Mouse (Mus musculus) megakaryocyte, embryonic 14.5 days (primary cell): Measurements from ENCODE around the gene Aes. TPM values are rescaled to one million over a fixed set of nuclear protein-coding genes. Genes with fewer than 3 reads are reported as not detected.

Experiments
- H3K27me3 ChIP-seq: replicated peaks from 2 replicates; pipeline ENCODE3; 2012; ENCODE audit warnings: inconsistent platforms
- H3K36me3 ChIP-seq: replicated peaks from 2 replicates; pipeline ENCODE3; 2012; ENCODE audit warnings: low read length, inconsistent platforms, mixed read lengths
- H3K4me1 ChIP-seq: 2 replicates; pipeline ENCODE4 v1.6.1; 2012; ENCODE audit warnings: inconsistent platforms
- H3K4me3 ChIP-seq: replicated peaks from 2 replicates; pipeline ENCODE3; 2012; ENCODE audit warnings: moderate library complexity, mild to moderate bottlenecking, inconsistent platforms
- H3K9me3 ChIP-seq: 2 replicates; pipeline ENCODE4 v1.6.1; 2012; ENCODE audit warnings: inconsistent platforms
- FLI1 ChIP-seq: IDR thresholded peaks from 2 replicates; pipeline ENCODE4 v1.6.1; 2012; ENCODE audit warnings: low read length, inconsistent platforms, mixed read lengths
- GATA1 ChIP-seq: IDR thresholded peaks from 3 replicates; pipeline ENCODE4 v1.6.1; 2012; ENCODE audit warnings: mixed read lengths, low read length, inconsistent platforms, borderline replicate concordance
- polyA plus RNA-seq: library from polyadenylated mRNA; stranded (reverse); fragments of >175 nt; gene quantifications from 2 replicates; pipeline ENCODE4 v1.2.3, GENCODE M21; 2012; ENCODE audit warnings: low replicate concordance; ENCODE audit not compliant: insufficient read depth

The Aes gene
- polyA plus RNA-seq, 1 experiment: 2,412 TPM

GRCm38 (mm10) chr10:81525017-81525694 is 34.1 kb upstream of the Aes start:
- H3K4me3 ChIP-seq: peak overlapping the region; percentile 93
- H3K9me3 ChIP-seq: 0 out of 2 replicates have a peak, but pooled peaks cover 2% of the 10 kb centered on the region
- H3K36me3 ChIP-seq: peaks cover 35% of the 10 kb centered on the region
- peaks cover 81% of the 10 kb centered on the region for H3K4me1 ChIP-seq
- H3K27me3 ChIP-seq: no peaks in the 10 kb centered on the region
- no peak for TF ChIP-seq FLI1
- TF ChIP-seq GATA1: no peak

DNA sequence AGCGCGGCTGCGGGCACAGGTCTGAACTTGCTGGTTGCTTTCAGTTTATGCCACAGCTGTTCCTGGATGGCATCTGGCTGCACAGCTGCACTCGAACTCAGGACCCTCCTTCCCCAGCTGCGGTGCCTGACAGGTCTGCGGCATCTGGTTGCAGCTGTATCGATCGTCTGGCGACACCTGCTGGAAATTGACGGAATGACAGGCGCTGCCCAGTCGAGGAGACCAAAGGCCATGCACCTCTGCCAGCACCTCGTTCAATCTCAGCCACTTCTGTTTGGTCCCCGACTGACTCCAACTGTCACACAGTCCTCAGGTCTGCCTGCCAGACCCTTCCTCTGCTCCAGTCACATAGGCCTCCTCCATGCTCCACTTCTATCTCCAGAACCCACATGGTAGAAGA is 32.5 kb upstream of the Aes start:
- no peaks in the 10 kb centered on the region for H3K27me3 ChIP-seq
- TF ChIP-seq FLI1: no peak
- no peak for TF ChIP-seq GATA1
- H3K4me1 ChIP-seq: peaks cover 81% of the 10 kb centered on the region
- peak overlapping the region; percentile 69 for H3K4me3 ChIP-seq
- peaks cover 44% of the 10 kb centered on the region for H3K36me3 ChIP-seq
- 0 out of 2 replicates have a peak, but pooled peaks cover 2% of the 10 kb centered on the region for H3K9me3 ChIP-seq

DNA sequence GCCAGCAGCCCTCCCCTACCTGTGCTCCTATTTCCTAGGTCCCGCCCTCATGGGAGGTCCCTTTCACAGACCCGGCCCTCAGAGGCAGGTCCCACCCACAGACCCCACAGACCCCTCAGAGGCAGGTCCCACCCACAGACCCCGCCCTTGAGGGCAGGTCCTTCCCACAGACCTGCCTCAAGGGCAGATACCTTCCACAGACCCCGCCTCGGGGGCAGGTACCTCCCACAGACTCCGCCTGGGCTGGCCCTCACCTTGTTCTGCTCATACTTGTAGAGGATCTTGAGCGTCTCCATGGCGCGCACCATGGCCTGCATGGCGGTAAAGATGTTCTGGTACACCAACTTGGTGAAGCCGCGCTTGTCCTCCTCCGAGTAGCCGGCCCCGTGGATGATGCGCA is 24.5 kb upstream of the Aes start:
- TF ChIP-seq GATA1: no peak
- no peak for TF ChIP-seq FLI1
- no peaks in the 10 kb centered on the region for H3K27me3 ChIP-seq
- peak overlapping the region; percentile 14 for H3K4me3 ChIP-seq
- peaks cover 86% of the 10 kb centered on the region for H3K4me1 ChIP-seq
- peaks cover 91% of the 10 kb centered on the region for H3K36me3 ChIP-seq
- no peaks in the 10 kb centered on the region for H3K9me3 ChIP-seq

DNA sequence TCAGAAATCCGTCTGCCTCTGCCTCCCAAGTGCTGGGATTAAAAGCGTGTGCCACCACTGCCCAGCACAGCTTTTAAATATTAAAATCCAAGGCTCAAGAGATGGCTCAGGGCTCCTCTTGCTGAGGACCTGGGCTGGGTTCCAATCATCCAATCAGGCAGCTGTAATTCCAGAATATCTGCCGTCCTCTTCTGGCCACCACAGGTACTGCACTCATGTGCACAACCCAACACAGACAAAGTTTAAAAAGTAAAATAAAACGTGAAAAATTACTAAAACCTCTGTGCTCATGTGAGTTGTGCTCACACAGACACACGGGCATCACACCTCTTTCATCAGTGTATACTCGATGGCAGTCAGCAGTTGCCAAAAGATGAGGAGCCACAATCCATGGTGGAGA is 22.6 kb upstream of the Aes start:
- Histone ChIP-seq H3K9me3 (no peaks in the 10 kb centered on the region), H3K4me1 (peaks cover 84% of the 10 kb centered on the region), H3K27me3 (no peaks in the 10 kb centered on the region), H3K36me3 (peaks cover 89% of the 10 kb centered on the region), H3K4me3 (no peak overlapping the region)
- TF ChIP-seq GATA1 (no peak), FLI1 (no peak)

- H3K4me1 ChIP-seq: peaks cover 87% of the 10 kb centered on the region
- H3K4me3 ChIP-seq: no peak overlapping the region
- no peak for TF ChIP-seq FLI1
- TF ChIP-seq GATA1: no peak
- peaks cover 88% of the 10 kb centered on the region for H3K36me3 ChIP-seq
- H3K9me3 ChIP-seq: no peaks in the 10 kb centered on the region
- H3K27me3 ChIP-seq: no peaks in the 10 kb centered on the region
Measured at GRCm38 (mm10) chr10:81537429-81537828, 21.9 kb upstream of the Aes start.

DNA sequence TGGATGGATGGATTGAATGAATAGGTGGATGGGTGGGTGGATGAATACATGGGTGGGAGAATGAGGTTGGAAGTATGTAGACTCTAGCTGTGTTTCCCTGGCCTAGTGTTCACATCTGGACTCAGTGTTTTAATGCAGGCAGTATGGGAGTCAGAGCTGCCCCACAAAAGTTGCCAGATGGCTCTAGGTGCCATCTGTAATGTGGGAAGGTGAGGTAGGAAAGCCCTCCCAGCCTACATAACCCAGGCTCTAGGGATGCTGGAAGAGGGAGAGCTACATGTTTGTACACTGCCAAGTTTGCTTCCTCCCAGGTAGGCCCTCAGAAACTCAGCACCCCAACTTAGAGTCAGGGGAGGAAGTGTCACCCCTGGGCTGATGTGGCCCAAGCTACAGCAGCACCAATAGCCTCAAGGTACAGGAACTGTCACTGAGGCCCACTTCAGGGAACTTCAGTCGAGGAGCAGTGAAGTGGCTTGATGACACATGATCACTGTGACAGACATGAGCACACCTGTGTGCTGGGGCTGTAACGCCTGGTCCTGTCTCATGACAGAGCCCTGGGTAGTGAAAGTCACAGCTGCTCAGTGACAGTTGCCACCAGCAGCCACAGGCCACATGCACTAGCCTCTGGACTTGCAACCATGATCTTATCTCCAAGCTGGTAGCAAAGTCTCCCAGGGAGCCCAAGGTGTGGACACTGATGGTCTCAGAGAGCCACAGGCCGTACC is 20.8 kb upstream of the Aes start:
- peaks cover 88% of the 10 kb centered on the region for H3K36me3 ChIP-seq

DNA sequence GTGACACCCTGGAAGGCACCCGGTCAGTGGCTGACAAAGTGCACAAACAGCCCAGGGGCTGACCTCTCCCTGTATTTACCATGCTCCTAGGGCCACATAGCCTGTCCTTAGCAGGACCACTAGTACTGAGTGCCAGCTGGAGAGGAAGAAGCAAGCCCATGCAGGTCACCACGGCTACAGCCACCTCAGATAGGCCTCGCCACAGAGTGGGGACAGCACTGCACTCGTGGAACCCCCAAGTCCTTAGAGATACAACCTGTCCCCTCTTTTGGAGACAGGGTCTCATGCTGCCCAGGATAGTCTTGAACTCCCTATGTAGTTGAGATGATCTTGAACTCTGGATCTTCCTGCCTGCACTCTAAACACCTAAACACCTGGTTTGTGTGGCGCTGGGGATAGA is 17.9 kb upstream of the Aes start:
- no peak for TF ChIP-seq GATA1
- no peak for TF ChIP-seq FLI1
- peaks cover 62% of the 10 kb centered on the region for H3K36me3 ChIP-seq
- no peaks in the 10 kb centered on the region for H3K9me3 ChIP-seq
- H3K4me3 ChIP-seq: no peak overlapping the region
- H3K4me1 ChIP-seq: peaks cover 87% of the 10 kb centered on the region
- H3K27me3 ChIP-seq: no peaks in the 10 kb centered on the region

More for the DNA sequence above, 20.8 kb upstream of the Aes start:
- no peak for TF ChIP-seq FLI1
- TF ChIP-seq GATA1: no peak
- Histone ChIP-seq H3K4me1 (peaks cover 87% of the 10 kb centered on the region), H3K9me3 (no peaks in the 10 kb centered on the region), H3K27me3 (no peaks in the 10 kb centered on the region), H3K4me3 (peak overlapping the region; percentile 16)

DNA sequence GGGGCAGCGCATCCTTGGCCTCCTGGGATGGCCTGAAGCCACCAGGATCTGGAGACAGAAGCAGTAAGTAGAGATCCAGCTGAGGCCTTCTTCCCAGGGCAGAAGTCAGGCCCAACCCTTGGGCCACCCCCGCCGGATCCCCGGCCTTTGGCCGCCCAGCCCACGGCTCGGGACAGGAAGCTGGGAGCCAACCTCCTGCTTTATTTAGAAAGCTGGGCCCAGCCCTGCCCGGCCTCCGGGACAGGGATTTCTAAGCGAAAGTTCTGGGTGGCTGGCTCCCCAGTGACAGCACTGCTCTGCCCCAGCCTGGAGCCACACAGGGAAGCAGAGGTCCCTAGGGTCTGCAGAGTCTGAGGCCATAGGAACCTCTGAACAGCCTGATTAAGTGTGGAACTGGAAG is 17.5 kb upstream of the Aes start:
- Histone ChIP-seq H3K9me3 (no peaks in the 10 kb centered on the region), H3K4me1 (peaks cover 91% of the 10 kb centered on the region), H3K4me3 (peak overlapping the region; percentile 48), H3K36me3 (peaks cover 60% of the 10 kb centered on the region), H3K27me3 (no peaks in the 10 kb centered on the region)
- TF ChIP-seq FLI1 (no peak), GATA1 (no peak)

- H3K36me3 ChIP-seq: peaks cover 50% of the 10 kb centered on the region
- TF ChIP-seq FLI1 (no peak), GATA1 (no peak)
- H3K9me3 ChIP-seq: no peaks in the 10 kb centered on the region
- peak overlapping the region; percentile 98 for H3K4me3 ChIP-seq
- peaks cover 87% of the 10 kb centered on the region for H3K4me1 ChIP-seq
- H3K27me3 ChIP-seq: no peaks in the 10 kb centered on the region
Measured at GRCm38 (mm10) chr10:81542727-81543460, 16.4 kb upstream of the Aes start.

DNA sequence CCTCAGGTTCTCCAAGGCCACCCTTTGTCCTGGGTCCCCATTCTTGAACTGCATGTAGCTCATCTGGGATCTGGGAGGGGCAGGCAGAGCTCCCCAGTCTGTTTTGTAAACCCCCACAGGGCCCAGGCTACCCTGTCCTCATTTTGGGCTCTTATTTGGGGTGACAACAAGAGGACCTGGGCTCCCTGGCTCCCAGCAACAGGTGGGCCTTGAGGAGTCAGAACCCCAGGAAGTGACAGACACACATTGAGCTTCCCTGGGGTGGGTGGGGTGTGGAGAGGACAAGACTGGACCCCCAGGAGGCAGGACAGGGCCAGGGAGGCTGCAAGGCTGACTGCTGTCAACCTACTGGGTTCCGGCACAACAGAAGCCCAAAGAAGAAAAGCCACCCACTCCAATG is 15.7 kb upstream of the Aes start:
- Histone ChIP-seq H3K9me3 (no peaks in the 10 kb centered on the region), H3K4me3 (peak overlapping the region; percentile 98), H3K36me3 (peaks cover 45% of the 10 kb centered on the region), H3K4me1 (peaks cover 79% of the 10 kb centered on the region), H3K27me3 (no peaks in the 10 kb centered on the region)
- no peak for TF ChIP-seq FLI1
- no peak for TF ChIP-seq GATA1
